Comparison of ENCODE assay signal across 11 mouse cellular contexts in genomic region chr17:63107515-63107914, GRCm38 (mm10).
"Had no signal": no experiment of that assay in that cellular context is flagged by ENCODE, and none has a peak within 500 bp of the region (broad histone marks: within the 10 kb centered on the region; RNA-seq: fewer than 3 reads in every experiment).

No protein-coding gene starts in this region.

- H3K4me3 ChIP-seq: intestine, embryonic 15.5 days; layer of hippocampus, adult 2 months; limb, embryonic 12.5 days; liver, embryonic 13.5 days had no signal

- ATAC-seq: intestine, embryonic 15.5 days had no signal

- H3K9ac ChIP-seq: intestine, embryonic 15.5 days; limb, embryonic 12.5 days; liver, embryonic 13.5 days had no signal

- DNase-seq: kidney, adult 18-20 months; kidney, postnatal 10 days; kidney, postnatal 4 days; liver; liver, embryonic 13.5 days; lung, adult 18-20 months; right cerebral cortex, postnatal 14 days; thymus, postnatal 36 days had no signal

- H3K4me1 ChIP-seq: intestine, embryonic 15.5 days; liver, embryonic 13.5 days had no signal

- H3K9me3 ChIP-seq: intestine, embryonic 15.5 days; limb, embryonic 12.5 days; liver, embryonic 13.5 days had no signal

- H3K4me2 ChIP-seq: intestine, embryonic 15.5 days; limb, embryonic 12.5 days; liver, embryonic 13.5 days had no signal

- H3K36me3 ChIP-seq: intestine, embryonic 15.5 days; limb, embryonic 12.5 days; liver, embryonic 13.5 days had no signal

- H3K27me3 ChIP-seq: intestine, embryonic 15.5 days; limb, embryonic 12.5 days; liver, embryonic 13.5 days had no signal

- H3K27ac ChIP-seq: intestine, embryonic 15.5 days; layer of hippocampus, adult 2 months; limb, embryonic 12.5 days; liver, embryonic 13.5 days had no signal
